Mouse (Mus musculus) cerebellum, postnatal 14 days (tissue): ENCODE data around the gene Znfx1.

Experiments used
- DNase-seq, 2 experiments: peaks; one replicate each; pipeline ENCODE4 v3.0.0; 2021; ENCODE audit warnings: mixed read lengths in 2 of 2

Gene Znfx1

GRCm38 (mm10) chr2:167062965-167063880 lies at the start of gene Znfx1:
TSS of gene Znfx1 (minus strand) at chr2:167063015.
- DNase-seq, result peak; percentile 99

GRCm38 (mm10) chr2:167112259-167112658 lies 49.4 kb upstream of the Znfx1 start:
- peak in 1 of 2 experiments; percentile 22 for DNase-seq

- no peak for DNase-seq
These were observed 46.7 kb upstream of the Znfx1 start for GRCm38 (mm10) chr2:167109506-167109905.

DNA sequence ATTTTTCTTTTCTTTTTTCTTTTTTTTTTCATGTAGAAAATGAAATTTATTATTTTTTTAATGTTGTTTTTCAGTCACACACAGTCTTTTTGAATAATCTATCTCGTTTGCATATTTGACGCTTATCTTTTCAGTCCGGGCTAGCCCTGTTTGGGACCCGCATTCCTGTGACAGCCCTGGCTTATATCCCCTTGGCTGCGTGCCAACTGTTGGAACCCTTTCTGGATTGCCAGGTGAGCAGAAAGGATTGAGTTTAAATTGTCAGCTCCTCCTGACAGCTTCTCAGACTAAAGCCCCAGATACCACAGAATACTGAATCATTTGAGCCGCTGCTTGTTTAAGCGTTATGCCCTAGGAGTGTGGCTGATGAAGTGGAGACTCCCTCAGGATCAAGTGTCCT lies 40.7 kb upstream of the Znfx1 start:
- peak; percentile 79 to 81 for DNase-seq

- no peak for DNase-seq
These were observed 39.1 kb upstream of the Znfx1 start for GRCm38 (mm10) chr2:167101743-167102441.

GRCm38 (mm10) chr2:167094688-167095087 lies 31.9 kb upstream of the Znfx1 start:
- DNase-seq, result peak in 1 of 2 experiments; percentile 48

DNA sequence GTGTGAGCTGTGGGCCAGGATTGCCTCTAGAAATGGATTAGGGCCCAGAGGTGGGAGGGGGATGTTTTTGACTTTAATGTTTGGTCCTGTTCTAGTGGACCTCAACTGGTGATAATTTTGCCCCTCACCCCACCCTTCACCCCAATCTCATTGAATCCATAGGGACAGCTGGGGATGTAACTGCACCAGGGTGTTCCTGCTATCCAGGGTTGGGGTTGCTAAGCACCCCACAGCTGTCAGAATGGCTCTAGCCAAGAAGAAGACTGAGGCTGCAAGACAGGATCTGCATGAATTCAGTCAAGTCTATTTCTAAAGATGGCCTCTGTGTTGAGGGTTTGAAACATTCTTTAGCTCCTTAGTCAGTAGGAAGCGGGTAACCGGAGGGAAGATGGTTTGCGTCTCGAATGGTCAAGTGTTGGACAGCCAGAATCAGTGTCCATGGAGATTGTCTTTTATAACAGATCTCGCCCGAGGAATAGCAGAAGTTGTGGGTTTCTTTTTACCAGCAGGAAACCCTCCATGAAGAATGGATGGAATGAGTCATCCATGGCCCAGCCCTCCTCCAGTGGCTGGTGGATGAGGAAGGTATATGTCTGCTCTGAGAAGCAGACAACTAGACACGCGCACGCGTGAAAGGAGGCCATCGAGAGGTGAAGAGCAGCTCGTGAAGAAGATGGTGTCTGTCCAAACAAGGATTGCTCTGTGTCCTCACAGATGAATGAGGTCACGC lies 30.5 kb upstream of the Znfx1 start:
- no peak for DNase-seq

DNA sequence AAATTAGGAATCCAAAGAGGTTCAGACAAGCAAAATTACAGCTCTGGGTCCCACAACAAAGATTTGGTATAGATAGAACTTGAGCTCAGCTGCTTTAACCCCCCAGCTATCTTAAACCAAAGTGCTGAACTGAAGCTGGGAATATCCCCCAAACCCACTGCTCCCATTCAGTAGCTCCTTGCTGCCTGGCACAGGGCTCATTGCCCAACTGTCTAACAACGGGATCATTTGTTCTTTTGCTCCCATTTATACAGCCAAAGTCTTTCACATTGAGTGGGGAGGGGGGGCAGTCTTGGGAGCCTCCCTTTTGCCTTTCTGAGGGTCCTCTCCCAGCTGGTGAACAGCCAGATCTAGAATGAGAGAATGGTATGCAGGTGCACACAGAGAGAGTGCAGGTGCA lies 27.5 kb upstream of the Znfx1 start:
- DNase-seq, result no peak

- no peak for DNase-seq
These were observed 24.0 kb upstream of the Znfx1 start for GRCm38 (mm10) chr2:167086836-167087235.

DNA sequence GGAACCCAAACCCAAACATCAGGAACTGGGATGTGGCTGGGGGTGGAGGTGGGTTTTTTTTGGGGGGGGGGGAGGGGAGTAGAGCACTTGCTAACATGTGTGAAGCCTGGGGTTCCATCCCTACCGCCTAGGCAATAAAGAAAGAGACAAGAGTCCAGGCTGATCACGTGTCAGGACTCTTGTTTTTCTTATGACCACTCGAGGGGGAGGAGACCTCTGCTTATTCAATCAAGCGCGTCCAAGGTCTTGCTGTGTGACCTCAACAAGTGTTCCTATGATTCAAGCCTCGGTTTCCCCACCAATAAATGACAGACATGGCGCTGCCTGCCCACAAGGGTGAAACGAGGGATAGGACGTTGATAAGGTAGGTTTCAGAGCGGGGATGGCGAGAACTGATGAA lies 23.3 kb upstream of the Znfx1 start:
- no peak for DNase-seq

DNA sequence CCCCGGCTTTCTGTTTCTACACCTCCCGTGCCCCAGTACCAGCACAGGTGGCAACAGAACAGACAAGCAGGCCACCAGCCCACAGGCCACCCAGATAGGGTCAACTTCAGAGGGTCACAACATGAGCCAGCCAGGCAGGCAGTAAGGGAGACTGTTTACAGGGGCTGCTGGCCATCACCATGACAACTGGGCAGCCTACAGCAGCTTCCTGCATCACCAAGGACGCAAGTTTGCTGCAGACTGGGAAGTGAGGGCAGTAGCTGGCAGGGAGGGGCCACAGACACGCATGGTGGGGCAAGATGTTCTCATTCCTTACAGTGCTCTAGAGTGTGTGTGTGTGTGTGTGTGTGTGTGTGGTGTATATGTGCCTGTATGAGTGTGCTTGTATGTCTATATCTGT lies 18.8 kb upstream of the Znfx1 start:
- DNase-seq, result no peak

DNA sequence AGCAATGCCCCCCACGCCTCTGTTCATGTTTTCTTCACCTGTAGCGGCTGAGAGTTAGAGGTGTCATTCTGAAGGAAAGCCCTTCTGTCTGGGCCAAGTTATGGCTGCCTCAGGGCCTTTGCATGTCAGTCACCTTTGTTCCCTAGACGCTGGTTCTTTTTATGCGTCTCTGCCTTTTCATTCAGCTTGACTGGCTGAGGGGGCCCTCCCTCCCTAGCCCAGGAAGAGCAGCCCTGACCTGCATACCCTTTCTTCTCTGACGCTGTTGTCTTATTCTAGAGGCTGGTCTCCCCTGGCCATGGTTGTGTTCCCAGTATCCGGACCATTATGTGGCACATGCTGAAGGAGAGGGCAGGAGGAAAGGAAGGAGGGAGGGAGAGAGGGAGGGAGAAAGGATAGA lies 18.3 kb upstream of the Znfx1 start:
- no peak for DNase-seq

DNA sequence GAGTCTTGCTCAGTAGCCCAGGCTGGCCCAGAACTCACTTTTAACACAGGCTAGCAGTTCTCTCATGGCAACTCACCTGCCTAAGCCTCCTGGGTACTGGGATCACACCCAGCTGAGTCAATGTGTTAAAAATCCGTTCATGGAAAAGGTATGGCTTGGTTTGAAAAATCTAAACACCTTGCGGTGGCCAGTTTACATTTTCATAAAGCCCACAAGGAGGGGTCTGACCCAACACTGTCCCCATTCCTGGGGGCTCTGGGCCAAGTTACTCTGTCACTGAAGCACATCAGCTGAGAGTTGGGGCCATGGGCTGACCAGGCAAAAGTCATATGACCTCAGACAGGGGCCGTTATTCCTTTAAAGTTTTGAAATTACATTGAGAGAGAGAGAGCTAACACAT lies 17.6 kb upstream of the Znfx1 start:
- DNase-seq, result no peak

DNA sequence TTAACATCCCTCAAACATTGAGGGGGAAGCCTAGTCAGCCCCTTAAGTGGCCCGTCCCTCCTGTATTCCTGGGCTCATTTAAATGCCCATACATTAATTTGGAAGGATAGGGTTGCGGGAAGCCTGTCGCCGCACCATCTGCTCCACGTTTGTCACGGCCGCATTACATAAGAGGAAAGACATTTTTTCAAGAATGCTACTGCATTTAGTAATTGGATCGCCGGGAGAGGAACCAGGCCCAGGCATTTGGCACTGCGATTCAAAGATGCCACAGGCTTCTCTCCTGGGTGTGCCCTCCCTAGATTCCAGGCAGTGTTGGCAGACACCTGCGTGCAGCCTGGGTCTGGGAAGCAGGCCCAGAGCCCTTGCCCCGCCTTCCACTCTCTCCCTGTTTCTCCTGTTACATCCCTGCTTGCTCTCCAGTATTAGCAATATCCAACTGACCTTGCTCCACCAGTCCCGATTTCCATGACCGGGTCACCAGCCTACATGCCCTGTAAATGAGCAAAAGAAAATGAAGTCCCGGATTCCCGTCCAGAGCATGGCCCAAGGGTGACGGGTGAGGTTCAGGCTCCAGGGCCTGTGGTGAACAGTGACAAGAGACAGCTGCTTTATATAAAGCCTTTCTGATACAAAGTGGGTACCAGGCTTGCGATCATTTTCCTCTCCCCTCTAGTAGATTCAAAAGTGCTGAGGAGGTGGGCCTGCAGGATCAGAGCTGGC lies 16.9 kb upstream of the Znfx1 start:
- DNase-seq, result peak; percentile 80 to 87

GRCm38 (mm10) chr2:167078931-167079495 lies 16.2 kb upstream of the Znfx1 start:
- no peak for DNase-seq

GRCm38 (mm10) chr2:167078486-167078885 lies 15.7 kb upstream of the Znfx1 start:
- DNase-seq, result no peak

DNA sequence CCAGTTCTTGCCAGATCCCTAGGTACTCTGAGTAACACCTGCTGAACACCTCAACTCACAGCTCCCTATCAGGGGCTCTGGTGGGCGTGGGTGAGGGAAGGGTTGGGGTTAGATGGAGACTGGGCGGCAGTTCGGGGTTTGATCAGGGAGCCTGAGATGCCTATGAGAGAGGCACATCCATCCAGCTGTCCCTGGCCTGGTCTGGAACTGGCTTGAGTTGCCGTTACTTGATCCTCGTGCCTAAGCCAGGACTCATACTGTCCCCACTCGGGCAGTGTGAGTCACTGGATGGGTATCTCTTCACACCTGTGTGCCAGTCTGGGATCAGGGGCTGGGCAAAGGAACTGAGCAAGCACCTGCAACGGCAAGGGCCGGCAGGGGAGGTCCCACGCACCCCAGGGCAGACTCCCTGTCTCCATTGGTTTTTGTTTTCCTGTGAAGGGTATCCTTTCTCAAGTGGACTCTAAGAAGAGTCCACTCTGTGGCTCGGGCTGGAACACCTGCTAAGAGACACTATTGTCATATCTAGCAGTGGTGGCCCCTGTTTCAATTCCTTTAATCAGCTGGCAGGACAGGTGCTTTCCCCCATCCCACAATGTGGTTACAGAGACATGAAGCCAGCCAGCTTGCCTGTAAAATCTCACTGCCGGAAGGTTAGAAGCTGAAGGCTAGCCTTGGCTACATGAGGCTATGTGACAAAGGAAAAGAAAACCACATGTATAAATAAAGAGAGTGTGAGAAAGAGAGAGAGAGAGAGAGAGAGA lies 14.6 kb upstream of the Znfx1 start:
- no peak for DNase-seq

DNA sequence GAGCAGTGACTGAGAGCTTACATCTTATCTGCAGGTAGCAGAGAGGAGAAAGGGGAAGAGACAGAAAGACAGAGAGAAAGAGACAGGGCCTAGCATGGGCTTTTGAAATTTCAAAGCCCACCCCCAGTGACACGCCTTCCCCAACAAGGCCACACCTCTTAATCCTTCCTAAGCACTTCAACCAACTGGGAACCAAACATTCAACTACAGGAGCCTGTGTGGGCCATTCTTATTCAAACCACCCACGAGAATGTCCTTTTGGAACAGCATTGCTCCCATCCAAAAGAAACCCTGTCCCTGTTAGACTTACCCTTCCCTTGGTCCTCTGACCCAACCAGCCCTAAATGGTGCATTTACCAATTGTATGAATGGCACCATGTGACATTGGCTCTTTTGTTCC lies 13.9 kb upstream of the Znfx1 start:
- no peak for DNase-seq

DNA sequence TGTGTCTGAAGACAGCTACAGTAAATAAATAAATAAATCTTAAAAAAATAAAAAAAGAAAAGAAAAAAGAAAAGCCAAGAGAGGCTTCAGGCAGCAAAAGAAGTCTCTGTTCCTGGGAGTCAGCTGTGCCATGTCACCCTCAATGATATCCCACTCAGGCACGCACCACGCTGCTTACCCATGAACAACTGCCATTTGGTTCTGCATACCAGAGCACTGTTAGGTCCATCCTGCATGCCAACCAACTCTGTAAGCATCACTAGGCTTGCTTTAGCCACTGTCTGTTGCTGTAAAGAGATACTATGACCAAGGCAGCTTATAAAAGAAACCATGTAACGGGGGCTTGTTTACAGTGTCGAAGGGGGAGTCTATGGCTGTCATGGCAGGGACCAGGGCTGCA lies 13.5 kb upstream of the Znfx1 start:
- no peak for DNase-seq

GRCm38 (mm10) chr2:167074587-167074986 lies 11.8 kb upstream of the Znfx1 start:
- DNase-seq, result no peak
